Mouse (Mus musculus) monocyte, adult 2 months (primary cell): ENCODE measurements around the gene Zfhx3.

Experiments
- DNase-seq, 2 experiments: peaks; one replicate each; pipeline ENCODE4 v3.0.0; 2022; ENCODE audit warnings: low spot score in 2 of 2, low read depth in 1 of 2

Zfhx3 gene

DNA sequence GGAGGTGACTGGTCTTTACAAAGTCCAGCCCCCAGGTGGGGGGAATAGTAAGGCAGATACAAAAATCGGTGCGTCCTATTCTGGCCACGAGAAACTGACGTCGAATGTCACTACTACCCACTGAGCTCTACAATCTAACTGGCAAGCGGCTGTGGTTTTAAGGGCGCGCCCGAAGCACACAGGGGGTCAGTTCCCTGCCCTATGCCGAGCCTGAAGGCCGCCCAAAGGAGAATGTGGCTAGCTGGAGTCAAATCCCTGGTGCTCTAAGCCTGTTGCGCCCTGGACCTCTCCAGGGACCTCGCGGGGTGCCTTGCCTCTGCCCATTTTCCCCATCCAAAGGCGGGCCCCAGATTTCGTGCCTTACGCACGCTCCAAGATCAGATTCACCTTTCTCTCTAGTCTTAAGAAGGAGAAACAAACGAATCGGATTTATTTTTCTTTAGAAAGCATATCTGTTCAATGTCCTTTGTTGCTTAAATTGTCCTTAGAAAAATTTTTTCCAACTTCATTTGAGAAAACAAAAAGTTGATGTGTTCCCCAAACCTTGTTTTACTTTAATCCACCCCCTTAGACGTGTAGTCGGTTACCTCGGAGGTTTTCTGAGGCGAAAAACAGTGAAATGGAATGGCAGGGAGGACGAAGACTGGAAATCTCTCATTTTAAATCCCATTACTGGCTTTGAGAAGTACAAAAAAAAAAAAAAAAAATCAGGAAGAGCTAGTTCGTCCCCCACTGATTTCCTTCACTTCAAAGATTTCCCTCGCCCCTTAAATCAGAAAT is 754.4 kb downstream of the Zfhx3 start:
- DNase-seq: no peak

DNA sequence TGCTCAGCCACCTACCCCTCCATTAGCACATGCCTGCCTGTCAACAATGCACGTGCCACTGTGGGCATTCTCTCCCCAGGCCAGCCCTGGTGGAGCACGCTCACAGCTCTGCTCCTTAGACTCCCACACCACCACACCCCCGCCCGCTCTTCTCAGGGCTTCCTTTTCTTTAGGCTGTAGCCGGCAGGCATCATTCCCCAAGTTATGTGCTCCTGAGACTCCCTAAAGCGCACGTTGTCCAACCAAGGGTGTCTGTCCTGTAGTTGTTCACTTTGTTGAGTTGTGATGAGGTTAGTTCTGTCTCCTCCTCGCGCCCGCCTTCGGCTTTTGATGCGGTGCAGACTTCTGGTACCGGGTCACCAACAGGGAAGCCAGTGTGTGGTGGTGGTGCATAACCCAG is 755.1 kb downstream of the Zfhx3 start:
- no peak for DNase-seq

DNA sequence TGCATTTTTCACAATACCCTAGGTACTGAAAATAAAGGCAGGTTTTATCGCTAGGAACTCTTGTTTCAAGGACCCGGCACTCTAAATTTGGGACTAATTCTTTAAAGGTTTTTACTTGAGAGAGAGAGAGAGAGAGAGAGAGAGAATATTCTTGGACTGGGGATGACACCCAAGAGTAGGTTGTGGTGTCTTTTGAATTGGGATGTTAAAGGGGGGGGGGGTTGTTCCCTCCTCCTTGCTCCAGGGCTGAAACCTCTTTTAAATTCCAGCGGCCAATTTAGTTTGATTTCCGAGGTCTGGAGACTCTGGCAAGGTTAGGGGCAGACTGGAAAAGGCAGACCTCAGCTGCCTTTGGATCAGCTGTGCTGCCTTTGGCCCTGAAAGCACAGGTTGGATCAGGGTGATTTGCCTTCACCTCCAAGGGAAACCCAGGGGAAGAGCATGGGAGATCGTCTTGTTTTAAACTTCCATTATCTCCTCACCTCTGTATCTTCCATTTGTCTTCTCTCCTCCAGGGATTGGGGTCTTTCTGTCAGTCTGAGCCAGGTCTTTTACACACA is 755.7 kb downstream of the Zfhx3 start:
- no peak for DNase-seq

GRCm38 (mm10) chr8:108699011-108699410 is 756.6 kb downstream of the Zfhx3 start:
- no peak for DNase-seq

DNA sequence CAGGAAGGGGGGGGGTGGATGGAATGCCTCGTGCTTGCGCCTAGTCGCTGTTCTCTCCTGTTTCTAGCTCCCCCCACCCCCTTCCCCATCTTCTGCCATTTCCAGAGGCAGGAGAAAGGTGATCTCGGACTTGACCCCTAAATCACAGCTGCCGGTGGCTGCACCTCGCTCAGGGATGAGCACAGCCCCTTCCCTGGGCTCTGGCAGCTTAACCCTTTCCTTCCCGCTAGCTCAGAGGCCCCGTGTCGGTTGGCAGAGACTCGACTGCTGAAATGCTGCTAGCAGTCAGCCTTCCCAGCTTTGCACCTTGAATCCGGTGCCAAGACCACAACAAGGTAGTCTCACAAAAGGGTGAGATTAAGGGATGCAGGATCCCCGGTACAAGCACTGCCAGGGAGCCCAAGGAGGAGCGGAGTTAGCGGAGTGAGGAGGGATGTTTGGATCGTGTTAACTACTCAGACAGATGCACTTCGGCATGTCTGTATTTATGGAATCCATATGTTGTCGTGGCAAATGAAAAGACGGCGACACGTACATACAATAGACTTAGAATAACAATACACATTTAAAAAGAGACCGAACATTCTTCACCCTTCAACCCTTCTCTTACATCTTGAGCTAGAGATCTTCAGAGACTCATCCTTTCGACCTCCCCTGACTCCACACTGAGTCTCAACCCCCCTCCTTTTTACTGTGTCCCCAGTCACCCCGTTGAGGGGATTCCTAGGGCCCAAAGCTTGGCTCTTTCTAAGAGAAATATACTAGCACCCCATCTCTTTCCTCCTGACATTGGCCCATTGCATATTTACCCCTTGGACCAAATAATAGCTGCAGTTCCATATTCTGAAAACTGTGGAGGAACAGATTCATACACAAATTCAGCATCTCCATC is 757.3 kb downstream of the Zfhx3 start:
- no peak for DNase-seq

- no peak for DNase-seq
Measured at GRCm38 (mm10) chr8:108701381-108702175, 759.1 kb downstream of the Zfhx3 start.

DNA sequence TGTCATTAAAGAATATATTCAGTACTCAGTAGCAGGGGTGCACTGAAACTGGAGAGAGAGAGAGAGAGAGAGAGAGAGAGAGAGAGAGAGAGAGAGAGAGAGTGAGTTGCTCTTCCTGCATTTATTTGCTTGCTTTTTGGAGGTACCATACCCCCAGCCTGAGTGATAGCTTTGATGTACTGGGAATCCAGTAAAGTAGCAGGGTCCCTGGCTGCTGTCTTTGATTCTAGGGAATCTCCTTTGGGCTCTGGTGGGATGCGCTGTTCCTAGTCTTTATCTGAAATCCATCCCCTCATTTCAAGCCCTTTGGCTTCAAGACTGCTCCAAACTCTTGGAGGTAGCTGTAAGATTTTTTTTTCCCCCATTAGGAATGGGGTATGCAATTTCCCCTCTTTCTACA is 759.8 kb downstream of the Zfhx3 start:
- DNase-seq: no peak

DNA sequence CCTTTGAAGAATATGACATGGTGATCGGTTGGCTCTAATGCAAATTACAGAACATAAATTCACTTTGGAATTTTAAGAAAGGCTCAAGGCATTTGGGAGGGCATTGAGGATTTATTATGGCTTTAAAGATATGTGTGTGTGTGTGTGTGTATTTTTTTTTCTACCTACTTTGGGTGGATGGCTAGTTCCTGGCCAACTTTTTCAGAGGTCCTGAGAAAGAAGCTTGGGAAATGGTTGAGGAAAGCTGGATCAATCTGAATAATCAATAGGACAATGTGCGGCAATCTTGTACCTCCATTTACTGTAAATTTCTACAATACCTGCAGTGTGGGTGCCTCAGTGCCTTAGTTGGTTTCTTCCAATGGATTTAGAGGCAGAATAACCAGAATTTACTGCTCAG is 763.3 kb downstream of the Zfhx3 start:
- no peak for DNase-seq

DNA sequence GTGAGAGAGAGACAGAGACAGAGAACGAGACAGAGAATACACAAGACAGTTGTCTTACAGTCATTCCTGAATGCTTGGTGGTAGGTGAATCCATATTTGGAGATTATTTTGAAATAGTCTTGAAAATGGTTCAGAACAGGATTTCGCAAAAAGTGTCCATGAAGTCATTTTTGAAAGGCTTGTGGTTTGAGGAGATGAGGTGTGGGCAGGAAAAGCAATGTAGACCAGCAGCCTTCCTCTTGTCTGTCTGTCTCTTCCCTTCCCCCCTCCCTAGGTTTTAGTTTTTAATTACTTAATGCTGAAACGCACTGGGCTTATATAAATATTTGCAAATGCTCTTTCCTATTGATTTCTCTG is 764.0 kb downstream of the Zfhx3 start:
- no peak for DNase-seq

DNA sequence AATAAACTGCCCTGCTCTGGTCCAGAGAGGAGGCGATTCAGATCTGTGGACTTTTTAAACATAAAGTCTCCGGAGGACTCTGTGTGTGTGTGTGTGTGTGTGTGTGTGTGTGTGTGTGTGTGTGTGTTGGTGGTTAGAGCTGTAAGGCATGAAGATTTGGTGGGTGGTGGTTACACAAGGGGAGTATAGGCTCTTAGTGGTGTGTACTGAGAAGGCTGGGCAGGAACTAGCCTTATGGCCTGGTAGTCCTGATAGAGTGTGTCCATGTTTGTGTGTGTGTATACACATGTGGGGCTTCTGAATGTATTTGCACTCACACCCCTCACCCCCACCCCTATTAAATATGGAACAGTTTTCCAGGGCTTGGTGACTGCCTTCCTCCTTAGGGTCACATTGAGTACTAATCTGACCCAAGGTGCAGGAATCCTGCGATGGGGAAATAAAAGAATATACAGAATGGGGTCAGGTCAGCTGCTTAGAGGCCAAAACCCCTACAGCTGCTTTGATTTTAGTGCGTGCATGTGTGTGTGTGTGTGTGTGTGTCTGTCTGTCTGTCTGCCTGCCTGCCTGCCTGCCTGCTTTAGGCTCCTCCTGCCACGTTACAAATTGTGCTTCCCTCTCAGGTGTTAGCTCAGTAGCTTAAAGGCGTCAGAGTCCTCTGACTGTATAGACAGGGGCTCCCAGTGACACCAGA is 764.6 kb downstream of the Zfhx3 start:
- DNase-seq: no peak

DNA sequence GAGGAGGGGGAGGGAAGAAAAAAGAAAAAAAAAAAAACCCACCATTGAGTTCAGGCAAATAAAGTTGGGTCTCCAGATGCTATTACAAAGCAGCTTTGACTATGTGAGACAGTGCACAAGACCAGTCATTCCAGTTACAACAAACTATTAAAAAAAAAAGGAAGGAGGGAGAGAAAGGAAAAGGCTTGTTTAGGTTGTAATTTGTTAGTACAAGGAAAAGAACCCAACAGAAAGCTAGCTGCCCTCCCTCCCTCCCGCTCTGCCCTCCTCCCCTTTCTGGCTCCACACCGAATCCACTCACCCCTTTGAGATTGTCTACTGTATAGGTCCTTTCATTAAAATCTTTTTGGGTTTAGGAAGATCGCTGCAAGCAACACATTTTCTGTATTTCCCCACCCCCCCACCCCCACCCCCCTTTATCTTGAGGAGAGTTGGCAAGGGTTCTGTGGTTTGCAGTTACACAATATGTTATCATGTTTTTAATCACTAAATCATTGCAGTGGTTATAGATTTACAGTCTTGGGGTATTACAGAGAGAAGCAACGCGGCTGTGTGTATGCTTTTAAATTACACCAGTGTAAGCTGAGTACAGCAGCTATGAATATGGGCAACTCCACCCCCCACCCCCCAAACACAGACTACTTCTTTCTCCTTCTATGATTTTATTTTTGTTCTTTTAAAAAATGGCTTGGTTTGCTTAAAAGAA is 765.3 kb downstream of the Zfhx3 start:
- no peak for DNase-seq

DNA sequence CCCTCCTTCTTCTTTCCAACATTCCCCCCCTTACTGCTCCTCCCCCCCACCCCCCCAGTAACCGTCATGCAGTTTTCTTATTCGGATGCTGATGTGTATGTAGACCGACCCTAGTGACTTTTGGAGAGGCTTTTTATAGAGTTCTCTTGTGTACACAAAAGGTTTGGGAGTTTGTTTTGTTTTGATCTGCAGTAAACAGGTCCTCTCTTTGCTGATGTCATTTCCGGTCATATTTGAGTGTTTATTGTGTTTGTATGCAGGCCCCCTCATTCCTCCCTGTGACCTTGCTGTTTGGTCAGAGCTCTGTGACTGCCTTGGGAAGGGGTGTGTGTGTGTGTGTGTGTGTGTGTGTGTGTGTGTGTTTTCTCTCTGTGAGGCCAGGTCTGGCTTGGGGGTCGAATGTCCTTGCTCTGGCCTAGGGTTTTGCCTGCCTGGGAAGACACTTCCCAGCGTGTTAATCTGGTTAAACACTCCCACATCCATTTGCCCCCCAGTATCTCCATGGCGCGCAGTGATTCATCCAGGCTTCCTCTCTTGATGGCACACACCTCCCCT is 766.5 kb downstream of the Zfhx3 start:
- no peak for DNase-seq

- DNase-seq: no peak
Measured at GRCm38 (mm10) chr8:108709441-108709840, 767.0 kb downstream of the Zfhx3 start.

GRCm38 (mm10) chr8:108709928-108710606 is 767.6 kb downstream of the Zfhx3 start:
- DNase-seq: no peak

GRCm38 (mm10) chr8:108710607-108711489 is 768.4 kb downstream of the Zfhx3 start:
- no peak for DNase-seq

DNA sequence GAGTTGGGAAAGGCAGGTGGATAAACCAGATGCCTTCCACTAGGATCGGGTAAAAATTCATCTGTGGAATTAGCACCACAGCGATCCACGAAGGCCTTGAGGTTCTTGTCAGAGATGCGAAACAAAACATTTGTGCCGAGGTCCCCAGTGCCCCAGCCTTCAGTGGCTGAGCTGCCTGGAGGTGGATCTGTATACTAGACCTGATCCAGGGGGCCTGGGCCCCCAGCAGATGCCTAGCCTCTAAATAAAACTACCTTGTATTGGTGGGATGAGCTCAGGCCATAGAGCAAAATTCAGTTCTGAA is 769.0 kb downstream of the Zfhx3 start:
- DNase-seq: no peak

DNA sequence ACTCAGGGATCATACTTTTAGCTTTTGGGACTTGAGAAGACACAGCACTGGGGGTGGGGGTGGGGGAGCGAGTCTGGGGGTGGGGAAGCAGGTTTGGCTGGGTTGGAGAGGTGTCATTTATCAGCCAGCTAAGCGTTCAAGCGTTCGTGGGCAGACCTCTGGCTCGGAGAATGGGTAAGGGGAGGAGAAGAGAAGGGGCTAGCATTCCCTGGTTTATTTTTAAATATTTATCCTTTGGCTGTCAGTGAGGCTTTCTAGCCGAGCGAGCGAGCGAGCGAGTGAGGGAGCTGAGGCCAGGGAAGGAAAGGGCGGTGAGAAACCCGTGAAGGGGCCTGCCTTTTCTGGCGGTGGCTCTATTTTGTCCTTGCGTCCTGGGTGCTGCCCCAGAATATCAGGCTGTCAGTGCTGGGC is 769.6 kb downstream of the Zfhx3 start:
- DNase-seq: no peak

GRCm38 (mm10) chr8:108712607-108713006 is 770.2 kb downstream of the Zfhx3 start:
- no peak for DNase-seq
